Mouse (Mus musculus) forebrain, embryonic 15.5 days (tissue): ENCODE measurements around the gene Erp44. TPM values are rescaled to one million over a fixed set of nuclear protein-coding genes. Genes with fewer than 3 reads are reported as not detected.

Experiments
- ATAC-seq: fragments of 200-750 bp; cut with Nextera tagmentation; replicated peaks from 2 replicates; pipeline ENCODE4 v1.8.0; 2017; ENCODE audit warnings: mild to moderate bottlenecking, moderate TSS enrichment, moderate library complexity
- H3K27ac ChIP-seq: fragments of 300-500 bp; sonication (generic); replicated peaks from 2 replicates; pipeline ENCODE4 v1.5.1; 2015; ENCODE audit warnings: mild to moderate bottlenecking, inconsistent platforms
- H3K27me3 ChIP-seq: fragments of 300-500 bp; sonication (generic); 2 replicates; pipeline ENCODE4 v1.6.1; 2015; ENCODE audit warnings: inconsistent platforms
- H3K36me3 ChIP-seq: fragments of 300-500 bp; sonication (generic); 2 replicates; pipeline ENCODE4 v1.6.1; 2015; ENCODE audit warnings: mild to moderate bottlenecking, inconsistent platforms
- H3K4me1 ChIP-seq: fragments of 300-500 bp; sonication (generic); 2 replicates; pipeline ENCODE4 v1.6.1; 2015; ENCODE audit warnings: inconsistent platforms
- H3K4me2 ChIP-seq: fragments of 300-500 bp; sonication (generic); replicated peaks from 2 replicates; pipeline ENCODE4 v1.6.1; 2015; ENCODE audit warnings: mild to moderate bottlenecking, inconsistent platforms
- H3K4me3 ChIP-seq: fragments of 300-500 bp; sonication (generic); 2 replicates; pipeline ENCODE4 v1.5.1; 2015; ENCODE audit warnings: mild to moderate bottlenecking, inconsistent platforms
- H3K9ac ChIP-seq: fragments of 300-500 bp; sonication (generic); replicated peaks from 2 replicates; pipeline ENCODE4 v1.6.1; 2015; ENCODE audit warnings: mild to moderate bottlenecking, inconsistent platforms
- H3K9me3 ChIP-seq: fragments of 300-500 bp; sonication (generic); 2 replicates; pipeline ENCODE4 v1.6.1; 2016; ENCODE audit warnings: inconsistent platforms
- WGBS: fragments of 180-500 bp; shearing (Covaris S2); methylation state at CpG from one replicate; pipeline ENCODE4 v1.1.7; 2015; ENCODE audit warnings: mixed read lengths; 5-methylcytosine and 5-hydroxymethylcytosine counted together
- polyA plus RNA-seq: library from polyadenylated mRNA; unstranded; fragments of >200 nt; fragmentation: Nextera tagmentation; extraction: Ambion mirVana; gene quantifications from 2 replicates; pipeline ENCODE4 v1.2.1, GENCODE M21; 2015

Gene Erp44
- polyA plus RNA-seq, 1 experiment from 2014 or later, result 67.0 TPM

DNA sequence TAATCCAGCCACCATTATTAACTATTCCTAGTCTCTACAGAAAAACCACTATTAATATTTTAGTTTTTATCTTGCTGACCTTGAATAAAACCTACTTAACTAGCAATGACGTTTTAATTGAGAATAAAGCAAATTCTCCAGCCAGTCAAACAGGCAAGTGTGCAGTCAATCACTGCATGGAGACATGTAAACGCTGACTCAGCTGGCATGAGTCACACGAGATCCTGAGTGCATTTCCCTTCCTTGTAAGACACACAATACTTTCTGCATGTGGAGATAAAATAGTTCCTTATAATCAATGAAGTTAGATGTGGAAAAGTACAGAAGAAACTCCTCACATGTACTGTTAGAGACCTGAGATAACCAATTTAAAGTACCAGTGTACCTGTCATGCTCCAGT lies 53.8 kb downstream of the Erp44 start:
- no peaks in the 10 kb centered on the region for H3K4me1 ChIP-seq
- WGBS, result 57% methylated on average over 3 of the region's 3 CpGs
- H3K4me2 ChIP-seq, result no peak overlapping the region
- no peak overlapping the region for H3K27ac ChIP-seq
- H3K27me3 ChIP-seq, result no peaks in the 10 kb centered on the region
- H3K4me3 ChIP-seq, result no peak overlapping the region
- H3K9me3 ChIP-seq, result no peaks in the 10 kb centered on the region
- H3K36me3 ChIP-seq, result no peaks in the 10 kb centered on the region
- ATAC-seq, result no peak
- no peak overlapping the region for H3K9ac ChIP-seq

DNA sequence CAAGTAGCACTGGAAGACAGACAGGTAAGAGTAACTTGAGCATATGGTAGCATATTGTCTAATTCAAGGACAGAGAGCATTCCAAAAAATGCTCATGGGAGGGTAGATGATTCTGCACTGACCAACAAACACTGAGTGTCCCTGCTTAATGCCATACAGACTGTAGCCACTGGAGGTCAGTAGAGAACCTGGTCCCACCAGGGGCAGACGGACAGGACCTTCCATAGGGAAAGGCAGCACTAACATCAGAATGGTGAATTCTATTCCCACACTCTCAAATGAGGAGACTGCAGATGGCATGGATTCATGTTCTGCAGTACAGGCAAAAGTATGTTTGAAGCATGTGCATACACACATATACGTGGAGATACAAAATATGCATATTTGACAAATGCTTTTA lies 54.2 kb downstream of the Erp44 start:
- Histone ChIP-seq H3K27me3 (no peaks in the 10 kb centered on the region), H3K4me1 (no peaks in the 10 kb centered on the region), H3K9ac (no peak overlapping the region), H3K36me3 (no peaks in the 10 kb centered on the region), H3K27ac (no peak overlapping the region), H3K4me2 (no peak overlapping the region), H3K9me3 (no peaks in the 10 kb centered on the region), H3K4me3 (no peak overlapping the region)
- WGBS, result 18% methylated on average over 2 of the region's 2 CpGs
- ATAC-seq, result no peak; the same call in 1 of the 2 replicates

DNA sequence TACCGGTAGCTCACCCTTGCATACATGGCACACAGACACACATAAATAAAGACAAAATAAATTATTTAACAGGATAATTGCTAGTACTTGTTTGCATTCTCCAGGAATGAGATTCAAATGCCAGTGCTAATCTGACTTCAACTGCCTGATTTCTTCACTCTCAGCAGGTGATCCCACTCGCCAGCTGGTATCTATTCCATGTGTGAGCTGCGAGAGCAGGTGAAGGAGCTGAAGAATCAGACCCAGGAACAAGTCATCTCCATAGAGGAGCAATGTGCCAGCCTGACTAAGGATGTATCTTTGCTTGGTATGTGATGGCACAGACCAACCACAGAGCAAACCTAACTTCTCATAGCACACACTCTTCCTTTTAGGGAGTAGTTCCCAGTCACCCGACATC lies 75.8 kb downstream of the Erp44 start:
- no peak for ATAC-seq
- Histone ChIP-seq H3K4me1 (no peaks in the 10 kb centered on the region), H3K36me3 (peaks cover 14% of the 10 kb centered on the region; the same call in 1 of the 2 replicates), H3K9ac (no peak overlapping the region), H3K9me3 (no peaks in the 10 kb centered on the region), H3K4me2 (no peak overlapping the region), H3K4me3 (no peak overlapping the region), H3K27me3 (no peaks in the 10 kb centered on the region), H3K27ac (no peak overlapping the region)
- WGBS, result 79% methylated on average over 4 of the region's 4 CpGs

DNA sequence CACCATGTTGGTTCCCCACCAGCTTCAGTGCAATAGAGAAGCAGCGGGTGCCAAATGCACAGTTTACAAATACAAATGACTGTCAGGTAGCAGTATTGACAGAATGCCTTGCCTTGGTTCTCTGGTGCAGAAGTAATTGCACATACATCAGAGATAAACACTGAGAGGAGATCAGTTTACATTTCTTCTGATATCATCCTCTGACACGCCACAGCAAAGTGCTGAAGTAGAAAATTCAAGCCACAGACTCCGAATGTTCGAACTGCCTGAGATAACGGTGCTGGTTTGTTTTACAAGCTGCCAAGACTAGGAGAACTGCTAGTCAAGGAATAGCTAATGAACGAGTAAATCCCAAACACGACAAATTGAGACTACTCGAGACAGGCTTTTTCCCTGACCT lies 80.9 kb downstream of the Erp44 start:
- no peak overlapping the region for H3K27ac ChIP-seq
- H3K4me3 ChIP-seq, result no peak overlapping the region
- H3K9ac ChIP-seq, result no peak overlapping the region
- H3K36me3 ChIP-seq, result peaks cover 18% of the 10 kb centered on the region; the same call in 1 of the 2 replicates
- no peaks in the 10 kb centered on the region for H3K9me3 ChIP-seq
- 85% methylated on average over 8 of the region's 8 CpGs for WGBS
- no peak overlapping the region for H3K4me2 ChIP-seq
- H3K4me1 ChIP-seq, result no peaks in the 10 kb centered on the region
- H3K27me3 ChIP-seq, result no peaks in the 10 kb centered on the region
- ATAC-seq, result no peak

DNA sequence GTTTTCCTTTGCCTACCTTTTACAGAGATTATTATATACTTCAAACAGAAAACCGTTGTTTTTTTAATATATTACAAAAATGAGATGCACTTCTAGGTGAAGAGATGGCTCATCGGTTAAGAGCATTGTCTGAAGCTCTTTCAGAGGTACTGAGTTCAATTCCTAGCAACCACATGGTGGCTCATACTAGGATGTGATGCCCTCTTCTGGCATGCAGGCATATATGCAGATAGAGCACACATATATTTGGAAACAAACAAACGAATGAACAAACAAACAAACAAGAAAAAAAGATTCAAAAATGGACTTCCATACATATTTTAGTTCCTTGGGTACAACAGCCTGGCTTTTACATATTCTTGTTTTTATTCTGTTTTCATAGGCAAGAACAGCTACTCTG lies 81.4 kb downstream of the Erp44 start:
- WGBS, result 93% methylated on average over 3 of the region's 3 CpGs
- no peak overlapping the region for H3K27ac ChIP-seq
- no peak for ATAC-seq

DNA sequence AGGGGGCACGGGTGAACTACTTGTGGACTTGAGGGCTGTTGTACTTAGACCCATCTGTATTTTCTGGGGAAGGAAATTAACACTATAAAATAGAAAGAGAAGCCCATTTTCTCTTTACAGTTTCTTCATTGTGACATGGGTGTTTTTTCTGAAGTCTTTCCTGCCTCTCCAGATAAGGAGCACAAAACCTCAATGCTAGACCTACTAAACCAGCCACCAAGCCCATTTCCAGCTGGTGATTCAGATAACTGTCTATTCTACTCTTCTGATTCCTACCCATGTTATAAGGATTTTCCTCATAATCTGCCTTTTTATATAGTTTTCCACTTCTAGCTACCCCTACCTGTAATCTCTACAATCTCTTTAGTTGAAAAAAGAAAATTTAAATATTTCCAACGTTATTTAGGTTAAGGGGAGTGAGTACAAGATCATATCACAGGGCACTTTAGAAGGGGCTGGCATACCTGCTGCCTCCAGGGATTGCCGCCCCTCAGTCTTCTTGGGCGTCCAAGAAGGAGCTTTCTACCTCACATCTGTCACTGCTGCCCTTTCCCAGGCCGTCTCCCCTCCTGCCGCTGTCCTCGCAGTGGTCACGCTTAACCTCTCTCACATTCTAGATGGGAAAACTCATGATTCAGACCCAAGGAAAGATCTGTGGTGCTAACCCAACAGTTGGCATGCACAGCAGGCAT lies 97.1 kb downstream of the Erp44 start:
- 93% methylated on average over 8 of the region's 8 CpGs for WGBS

More for the DNA sequence above, 81.4 kb downstream of the Erp44 start:
- Histone ChIP-seq H3K36me3 (peaks cover 18% of the 10 kb centered on the region; the same call in 1 of the 2 replicates), H3K9ac (no peak overlapping the region), H3K4me3 (no peak overlapping the region), H3K4me1 (no peaks in the 10 kb centered on the region), H3K4me2 (no peak overlapping the region), H3K27me3 (no peaks in the 10 kb centered on the region), H3K9me3 (no peaks in the 10 kb centered on the region)

DNA sequence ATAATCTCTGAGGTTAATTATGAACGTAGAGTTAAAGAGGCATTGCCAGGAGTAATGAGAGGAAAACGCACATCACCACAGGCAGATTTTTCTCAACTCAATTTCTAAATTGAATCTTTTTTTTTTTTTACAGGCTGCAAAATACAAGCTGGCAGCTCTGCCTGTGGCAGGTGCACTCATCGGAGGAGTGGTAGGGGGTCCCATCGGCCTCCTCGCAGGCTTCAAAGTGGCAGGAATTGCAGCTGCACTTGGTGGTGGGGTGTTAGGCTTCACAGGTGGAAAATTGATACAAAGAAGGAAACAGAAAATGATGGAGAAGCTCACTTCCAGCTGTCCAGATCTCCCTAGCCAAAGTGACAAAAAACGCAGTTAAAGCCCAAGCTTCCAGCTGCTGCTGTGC lies 98.0 kb downstream of the Erp44 start:
- H3K36me3 ChIP-seq, result no peaks in the 10 kb centered on the region
- no peaks in the 10 kb centered on the region for H3K9me3 ChIP-seq
- no peak overlapping the region for H3K4me2 ChIP-seq
- ATAC-seq, result no peak
- no peaks in the 10 kb centered on the region for H3K4me1 ChIP-seq
- H3K9ac ChIP-seq, result no peak overlapping the region
- no peak overlapping the region for H3K4me3 ChIP-seq
- WGBS, result 38% methylated on average over 6 of the region's 6 CpGs
- H3K27me3 ChIP-seq, result no peaks in the 10 kb centered on the region
- H3K27ac ChIP-seq, result peak overlapping the region; percentile 11

More for the DNA sequence above, 97.1 kb downstream of the Erp44 start:
- Histone ChIP-seq H3K4me1 (no peaks in the 10 kb centered on the region), H3K9ac (no peak overlapping the region), H3K27ac (no peak overlapping the region), H3K27me3 (no peaks in the 10 kb centered on the region), H3K9me3 (no peaks in the 10 kb centered on the region), H3K4me2 (no peak overlapping the region), H3K36me3 (no peaks in the 10 kb centered on the region), H3K4me3 (no peak overlapping the region)
- no peak for ATAC-seq

DNA sequence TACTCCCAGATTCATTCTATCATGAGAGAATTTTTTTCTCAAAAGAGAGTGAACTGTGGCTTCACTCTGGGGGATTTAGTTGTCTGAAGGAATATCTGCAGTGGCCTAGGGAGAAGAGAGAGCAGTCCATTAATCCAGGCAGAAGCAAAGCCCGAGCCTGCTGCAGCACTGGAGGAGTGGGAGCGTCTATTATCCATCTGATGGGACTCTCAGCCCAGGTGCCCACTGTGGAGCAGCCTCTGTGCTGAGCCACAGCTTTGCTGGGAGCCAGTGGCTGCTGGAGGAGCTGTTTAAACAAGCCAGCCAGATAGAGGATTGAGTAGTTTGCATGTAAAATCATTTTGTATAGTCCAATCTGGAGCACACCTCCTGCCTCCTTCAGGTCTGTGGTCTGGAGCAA lies 98.4 kb downstream of the Erp44 start:
- no peak overlapping the region for H3K4me2 ChIP-seq
- ATAC-seq, result no peak

DNA sequence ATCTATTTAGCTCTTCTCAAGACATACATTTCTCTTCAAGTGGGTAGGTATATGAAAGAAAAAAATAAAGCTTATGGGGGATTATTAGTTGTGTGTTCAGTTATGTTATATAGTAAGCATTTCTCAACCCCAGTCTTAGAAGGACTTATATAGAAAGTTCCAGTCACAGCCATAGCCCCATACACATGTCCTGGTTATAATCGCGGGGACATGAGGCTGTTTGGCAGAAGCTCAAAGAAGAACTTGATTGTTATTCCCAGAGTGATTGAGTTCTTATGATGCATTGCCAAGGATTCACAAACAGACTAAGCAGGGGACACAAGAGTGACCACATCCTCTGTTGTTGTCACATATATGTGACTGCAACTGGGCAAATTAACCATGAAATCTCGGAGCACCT lies 103.7 kb downstream of the Erp44 start:
- Histone ChIP-seq H3K4me2 (no peak overlapping the region), H3K27me3 (no peaks in the 10 kb centered on the region), H3K4me3 (no peak overlapping the region), H3K4me1 (no peaks in the 10 kb centered on the region), H3K36me3 (no peaks in the 10 kb centered on the region), H3K9me3 (no peaks in the 10 kb centered on the region), H3K9ac (no peak overlapping the region), H3K27ac (no peak overlapping the region)
- 83% methylated on average over 3 of the region's 3 CpGs for WGBS
- no peak for ATAC-seq

More for the DNA sequence above, 98.4 kb downstream of the Erp44 start:
- no peaks in the 10 kb centered on the region for H3K4me1 ChIP-seq
- H3K27me3 ChIP-seq, result no peaks in the 10 kb centered on the region
- no peak overlapping the region for H3K9ac ChIP-seq
- no peaks in the 10 kb centered on the region for H3K9me3 ChIP-seq
- WGBS, result 16% methylated on average over 2 of the region's 2 CpGs
- H3K4me3 ChIP-seq, result no peak overlapping the region
- no peaks in the 10 kb centered on the region for H3K36me3 ChIP-seq
- 0 out of 2 replicates have a peak overlapping the region, but pooled peaks have one; percentile 11 for H3K27ac ChIP-seq

DNA sequence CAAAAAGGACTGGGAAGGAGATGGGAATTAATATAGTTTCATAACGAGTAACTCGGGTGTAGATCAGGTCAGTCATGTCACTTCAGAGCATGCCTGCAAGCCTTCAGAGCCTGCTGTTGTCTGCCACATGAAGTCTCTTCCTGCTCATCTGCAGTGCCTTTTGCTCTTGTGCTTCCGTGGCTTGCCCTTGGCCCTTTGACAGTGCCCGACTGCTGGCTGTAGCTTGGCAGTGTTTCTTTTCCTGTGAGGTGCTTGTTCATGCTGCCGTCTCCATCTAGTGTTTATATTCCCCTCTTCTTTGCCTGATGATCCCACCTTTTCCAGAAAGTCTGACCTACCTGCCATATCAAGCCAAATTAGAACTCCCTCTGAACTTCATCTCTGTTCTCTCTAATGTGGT lies 115.5 kb downstream of the Erp44 start:
- WGBS, result 73% methylated on average over 5 of the region's 5 CpGs
- no peaks in the 10 kb centered on the region; the same call in 1 of the 2 replicates for H3K36me3 ChIP-seq
- H3K9me3 ChIP-seq, result no peaks in the 10 kb centered on the region
- H3K9ac ChIP-seq, result no peak overlapping the region
- no peaks in the 10 kb centered on the region for H3K27me3 ChIP-seq
- H3K27ac ChIP-seq, result no peak overlapping the region
- no peaks in the 10 kb centered on the region for H3K4me1 ChIP-seq
- H3K4me3 ChIP-seq, result no peak overlapping the region
- ATAC-seq, result no peak
- H3K4me2 ChIP-seq, result no peak overlapping the region

DNA sequence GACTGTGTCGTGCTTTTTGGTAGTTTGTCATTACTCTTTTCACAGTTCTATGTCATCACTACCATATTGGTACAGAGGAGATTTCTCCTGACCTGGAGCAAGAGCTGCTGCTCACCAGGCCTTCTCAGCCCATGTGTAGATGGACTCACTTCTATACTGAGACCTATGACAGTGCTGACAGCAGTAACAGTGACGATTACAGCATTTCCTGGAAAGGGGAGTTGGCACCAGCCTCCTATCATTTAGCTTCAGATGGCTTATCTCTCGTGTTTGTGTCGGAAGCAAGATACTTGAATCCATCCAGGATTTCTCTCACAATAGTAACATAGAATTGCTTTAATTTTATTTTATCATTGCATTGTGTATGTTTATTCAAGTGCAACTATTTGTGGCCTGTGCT lies 119.0 kb downstream of the Erp44 start:
- no peak overlapping the region for H3K4me3 ChIP-seq
- H3K27me3 ChIP-seq, result no peaks in the 10 kb centered on the region
- H3K27ac ChIP-seq, result no peak overlapping the region
- ATAC-seq, result no peak
- no peak overlapping the region for H3K4me2 ChIP-seq
- H3K9ac ChIP-seq, result no peak overlapping the region
- H3K9me3 ChIP-seq, result no peaks in the 10 kb centered on the region
- no peaks in the 10 kb centered on the region for H3K36me3 ChIP-seq
- WGBS, result 81% methylated on average over 4 of the region's 4 CpGs
- H3K4me1 ChIP-seq, result no peaks in the 10 kb centered on the region

DNA sequence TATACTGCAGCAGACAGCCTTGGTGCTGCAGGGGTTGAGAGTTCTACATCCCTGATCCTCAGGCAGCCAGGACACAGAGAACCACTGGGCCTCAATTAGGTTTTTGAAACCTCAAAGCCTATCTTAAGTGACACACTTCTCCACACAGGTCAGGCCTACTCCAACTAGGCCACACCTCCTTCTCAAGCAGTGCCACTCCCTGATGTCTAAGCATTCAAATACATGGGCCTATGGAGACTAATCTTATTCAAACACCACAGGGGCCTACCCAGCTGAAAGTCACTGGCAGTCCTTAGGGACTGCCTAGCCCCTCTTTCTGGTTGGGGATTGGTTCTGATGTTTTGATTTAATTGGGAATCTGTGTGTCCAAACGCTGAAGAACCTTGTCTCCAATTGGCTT lies 123.5 kb downstream of the Erp44 start:
- no peak for ATAC-seq
- H3K9me3 ChIP-seq, result no peaks in the 10 kb centered on the region
- H3K4me3 ChIP-seq, result no peak overlapping the region
- no peak overlapping the region for H3K27ac ChIP-seq
- H3K4me1 ChIP-seq, result no peaks in the 10 kb centered on the region
- WGBS, result 59% methylated on average over 1 of the region's 1 CpGs
- no peak overlapping the region for H3K9ac ChIP-seq
- H3K4me2 ChIP-seq, result no peak overlapping the region
- no peaks in the 10 kb centered on the region for H3K27me3 ChIP-seq
- H3K36me3 ChIP-seq, result no peaks in the 10 kb centered on the region

DNA sequence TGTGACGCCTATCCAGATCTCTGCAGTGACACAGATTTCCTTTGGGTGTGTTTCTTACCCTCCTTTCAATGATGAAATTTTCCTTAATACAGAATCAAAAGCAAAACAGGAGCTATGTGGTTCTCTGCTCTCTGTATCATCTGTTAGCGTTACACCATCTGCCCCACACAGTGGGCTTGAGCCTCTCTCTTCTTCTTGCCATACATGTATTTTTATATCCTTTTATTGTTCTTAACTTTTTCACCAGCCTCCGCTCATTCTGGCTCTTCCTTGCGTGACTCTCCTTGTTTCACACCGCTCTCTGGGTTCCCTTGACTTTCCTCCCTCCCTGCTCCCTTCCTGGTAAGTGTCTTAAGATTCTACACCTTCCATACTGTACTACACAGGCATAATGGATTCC lies 126.1 kb downstream of the Erp44 start:
- WGBS, result 89% methylated on average over 5 of the region's 5 CpGs
- no peaks in the 10 kb centered on the region for H3K9me3 ChIP-seq
- no peak overlapping the region for H3K9ac ChIP-seq
- no peak overlapping the region for H3K4me2 ChIP-seq
- no peak overlapping the region for H3K27ac ChIP-seq
- no peak overlapping the region for H3K4me3 ChIP-seq
- no peaks in the 10 kb centered on the region for H3K27me3 ChIP-seq
- no peaks in the 10 kb centered on the region for H3K36me3 ChIP-seq
- ATAC-seq, result no peak
- no peaks in the 10 kb centered on the region for H3K4me1 ChIP-seq
